Mouse (Mus musculus) adrenal gland, adult 18-20 months (tissue): ENCODE measurements at regions not wholly inside any gene's neighbourhood (a gene's known extent, or its start where the extent isn't known, plus 50 kb on each side); places are given as distances from the start of the nearest gene placed in this dataset.
A peak's percentile ranks its signal among the peaks of the same experiment; 100 is the strongest.
"Not testable (repeated sequence)": the region's sequence is repeated elsewhere in the genome, so short reads cannot be mapped to it uniquely, and the experiment has no call there.

Source experiments
- DNase-seq, 2 experiments: peaks; one replicate each; pipeline ENCODE4 v3.0.0; 2021 to 2022; ENCODE audit warnings: low spot score in 2 of 2

- DNase-seq = not testable (repeated sequence)
Measured at GRCm38 (mm10) chr13:13888847-13889246, 65.4 kb upstream of the B3galnt2 start.

GRCm38 (mm10) chr13:13889297-13890120, 64.8 kb upstream of the B3galnt2 start:
- peak; percentile 78 to 90 for DNase-seq

- DNase-seq = not testable (repeated sequence)
Measured at GRCm38 (mm10) chr13:13902186-13902585, 52.1 kb upstream of the B3galnt2 start.
